Mouse (Mus musculus) ES-Bruce4 (cell line): ENCODE measurements around the gene Trim54.

ENCODE experiments used
- CTCF ChIP-seq: IDR thresholded peaks from one replicate; pipeline ENCODE4 v1.8.1; 2011; ENCODE audit warnings: low read depth, low read length
- POLR2A ChIP-seq: IDR thresholded peaks from one replicate; pipeline ENCODE4 v1.8.1; 2011; ENCODE audit warnings: low read length; ENCODE audit not compliant: insufficient read depth

- TF ChIP-seq POLR2A (peak; percentile 82), CTCF (no peak)
Measured at GRCm38 (mm10) chr5:31154152-31154553, 37.6 kb downstream of the Trim54 start, which contains the start of gene Mpv17.
